Mouse (Mus musculus): Measurements from ENCODE around the gene Stxbp2.

GRCm38 (mm10) chr8:3609046-3609815 lies 21.5 kb upstream of the Stxbp2 start:
- TF ChIP-seq POLR2A (IDR thresholded peaks at IDR 0.05; ENCODE audit: low read depth, low read length) (no peak), CTCF (IDR thresholded peaks at IDR 0.05; ENCODE audit: borderline replicate concordance, insufficient read depth, low read length) (no peak)

Measured in embryonic fibroblast, embryonic 13.5 days (primary cell).